Mouse (Mus musculus) C2C12 (cell line): Measurements from ENCODE around the gene Casz1.

Experiments used
- FOSL1 ChIP-seq: IDR thresholded peaks from one replicate; pipeline ENCODE4 v1.8.0; 2011; ENCODE audit warnings: mild to moderate bottlenecking, low read length; ENCODE audit not compliant: poor library complexity, insufficient read depth, severe bottlenecking
- MAX ChIP-seq: IDR thresholded peaks from one replicate; pipeline ENCODE4 v1.6.1; 2011; ENCODE audit warnings: mild to moderate bottlenecking, control low read depth

DNA sequence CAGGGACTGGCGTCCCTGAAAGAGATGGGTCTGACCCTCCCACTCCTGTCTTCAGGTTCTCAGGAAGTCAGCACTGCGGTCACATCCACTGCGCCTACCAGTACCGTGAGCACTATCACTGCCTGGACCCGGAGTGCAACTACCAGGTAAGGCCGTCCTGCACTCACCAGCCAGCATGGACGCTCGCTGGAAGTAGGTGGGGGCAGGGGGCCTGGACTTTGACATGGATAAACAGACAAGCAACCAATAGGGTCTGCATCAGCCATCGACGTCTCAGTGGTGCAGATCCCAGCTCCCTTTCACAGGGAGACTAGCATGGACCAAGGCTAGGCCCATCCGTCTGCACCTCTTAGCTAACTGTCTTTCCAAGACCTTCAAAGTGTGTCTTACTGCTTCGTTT is 131.9 kb downstream of the Casz1 start:
- no peak for TF ChIP-seq MAX
- no peak for TF ChIP-seq FOSL1
